Mouse (Mus musculus) megakaryocyte-erythroid progenitor cell, adult 5-6 weeks (primary cell): ENCODE measurements around the gene Ift172. TPM values are rescaled to one million over a fixed set of nuclear protein-coding genes. Genes with fewer than 3 reads are reported as not detected.
A peak's percentile ranks its signal among the peaks of the same experiment; 100 is the strongest.

ENCODE experiments used
- ATAC-seq: replicated peaks from 2 replicates; pipeline ENCODE4 v1.8.0; 2016; ENCODE audit warnings: mild to moderate bottlenecking, inconsistent platforms; ENCODE audit not compliant: severe bottlenecking, poor library complexity, low FRiP score, low TSS enrichment
- total RNA-seq, 2 experiments: library from RNA; stranded (forward) in 1 of 2; stranded (reverse) in 1 of 2; fragments of 200-1000, 215-1000 nt in 1 of 2; fragments of >200 nt in 1 of 2; fragmentation: Nextera tagmentation in 1 of 2; gene quantifications; 2 replicates each; pipeline ENCODE4 v1.2.3; 2014 to 2017

Gene Ift172
- total RNA-seq (2014; fragmentation: Nextera tagmentation): 26.2 and 32.8 TPM in 2 replicates
- total RNA-seq (2017): 10.7 and 18.0 TPM in 2 replicates

DNA sequence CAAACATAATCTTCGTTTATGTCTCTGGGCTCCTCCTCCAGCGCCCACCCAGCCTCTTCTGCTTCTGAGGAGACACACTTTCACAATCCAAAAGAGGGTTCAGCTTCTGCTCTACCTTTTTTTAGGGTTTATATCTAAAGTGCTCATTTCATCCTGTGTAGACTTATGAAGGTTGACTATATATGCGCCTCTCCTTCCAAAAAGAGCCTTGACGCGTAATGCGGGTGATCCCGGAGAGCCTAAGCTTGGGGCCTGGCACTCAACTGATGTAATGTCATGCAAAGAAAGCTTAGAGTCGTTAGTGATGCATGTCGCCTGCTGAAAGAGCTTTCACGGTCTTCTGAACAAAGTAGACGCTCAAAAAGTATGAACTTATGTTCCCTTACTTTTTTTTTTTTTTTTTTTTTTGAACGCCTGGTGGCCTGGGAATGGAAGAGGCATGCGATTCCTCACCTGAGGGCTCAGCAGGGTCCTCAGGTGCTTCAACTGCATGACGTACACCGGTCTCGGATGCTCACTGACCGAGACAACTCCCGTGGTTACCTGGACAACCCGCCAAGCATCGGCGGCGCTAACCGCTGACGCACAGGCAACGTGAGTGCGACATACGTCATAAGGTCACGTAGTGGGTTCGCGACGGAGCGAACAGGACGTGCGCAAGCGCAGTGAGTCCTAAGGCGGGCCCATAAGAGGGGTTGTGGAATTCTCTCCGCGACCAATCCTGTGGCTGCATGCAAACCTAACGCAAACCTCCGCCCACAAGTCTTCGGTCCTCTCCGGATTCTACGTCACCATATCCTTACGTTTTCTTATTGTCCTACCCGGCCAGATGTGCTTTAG lies at the start of gene Ift172:
TSS of gene Ift172 (minus strand) at position 596 of the 840 bp plus-strand sequence.
- ATAC-seq: peak; percentile 97

DNA sequence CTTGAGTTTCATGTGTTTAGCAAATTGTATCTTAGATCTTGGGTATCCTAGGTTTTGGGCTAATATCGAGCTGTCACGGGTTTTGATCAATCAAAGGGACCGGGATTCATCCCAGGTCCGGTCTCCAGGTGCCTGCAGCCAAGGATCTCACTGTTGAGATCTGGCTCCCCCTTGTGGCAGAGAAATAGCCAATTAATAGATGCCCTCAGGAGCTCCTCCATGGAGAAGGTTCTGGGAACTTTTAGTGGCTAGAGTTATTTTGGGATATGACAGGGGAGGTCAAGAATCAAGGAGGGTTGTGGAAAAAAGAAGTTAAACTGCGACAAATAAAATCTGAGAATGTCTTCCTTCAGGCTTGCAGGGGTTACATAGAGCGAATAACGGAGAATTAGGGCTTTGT lies 37.3 kb upstream of the Ift172 start:
- ATAC-seq: no peak

DNA sequence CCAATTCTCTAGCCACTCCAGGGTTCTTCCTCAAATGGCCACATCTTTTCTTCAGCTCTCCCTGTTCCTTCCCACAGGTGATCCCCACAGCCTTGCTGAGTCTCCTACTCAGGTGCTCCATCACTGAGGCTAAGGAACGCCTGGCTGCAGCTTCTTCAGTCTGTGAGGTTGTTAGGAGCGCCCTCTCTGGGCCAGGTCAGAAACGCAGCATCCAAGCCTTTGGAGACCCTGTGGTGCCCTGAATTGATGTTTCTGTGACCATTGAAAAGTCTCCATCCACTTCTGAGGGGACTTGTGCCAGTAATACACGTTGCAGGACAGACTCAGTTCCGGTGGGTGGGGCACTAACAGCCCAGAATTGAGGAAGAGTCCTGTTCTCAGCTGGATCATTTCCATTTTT lies 35.9 kb upstream of the Ift172 start:
- ATAC-seq: no peak

DNA sequence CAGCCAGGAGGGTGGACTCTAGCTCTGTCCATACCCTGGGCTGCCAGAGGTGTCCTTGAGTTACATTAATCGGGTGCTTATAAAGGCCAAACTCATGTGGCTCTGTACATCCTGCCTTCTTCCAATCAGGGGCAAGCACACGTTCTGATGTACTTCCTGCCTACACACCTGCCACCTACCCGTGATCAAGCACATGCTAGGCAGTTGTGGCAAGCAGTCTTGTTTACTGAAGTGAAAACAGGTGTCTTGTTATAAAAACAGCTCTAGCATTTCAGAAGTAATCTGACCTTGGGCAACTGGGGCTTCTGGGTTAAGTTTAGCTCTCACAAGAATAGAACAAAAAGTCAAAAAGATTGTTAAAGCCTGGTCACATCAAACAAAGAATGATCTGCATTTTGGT lies 33.2 kb upstream of the Ift172 start:
- no peak for ATAC-seq

DNA sequence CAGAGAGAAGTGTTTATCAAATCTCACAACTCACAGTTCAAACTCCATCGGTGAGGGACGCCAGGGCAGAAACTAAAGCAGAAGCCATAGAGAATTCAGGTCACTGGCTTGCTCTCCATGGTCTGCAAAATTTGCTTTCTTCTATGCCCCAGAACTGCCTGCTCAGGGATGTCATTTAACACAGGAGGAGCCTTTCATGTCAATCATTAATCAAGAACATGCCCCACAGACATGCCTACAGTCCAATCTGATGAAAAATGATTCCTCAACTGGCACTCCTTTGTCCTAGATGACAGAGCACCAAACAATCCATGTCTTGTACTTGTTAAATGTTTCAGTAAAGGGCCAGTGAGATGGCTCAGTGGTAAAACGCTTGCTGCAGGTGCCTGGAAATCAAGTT lies 31.9 kb upstream of the Ift172 start:
- no peak for ATAC-seq

DNA sequence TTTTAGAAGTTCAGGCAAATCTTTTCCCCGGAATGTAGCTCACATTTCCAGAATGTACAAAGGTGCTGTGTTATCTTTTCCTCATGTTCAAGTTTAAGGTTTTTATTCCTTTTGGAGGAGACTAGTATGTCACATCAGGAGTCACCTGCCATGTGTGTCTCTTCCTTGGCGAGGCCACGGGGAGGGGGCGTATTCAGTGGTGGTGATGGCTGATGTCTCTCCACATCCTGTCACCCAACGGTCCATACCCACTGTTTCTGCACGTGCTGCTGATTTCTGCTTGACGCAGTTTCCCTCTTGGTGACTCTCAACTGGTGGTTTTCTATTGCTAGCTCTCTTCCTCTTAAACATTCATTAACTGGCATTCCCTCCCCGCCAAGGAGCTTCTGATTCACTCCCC lies 21.9 kb upstream of the Ift172 start:
- ATAC-seq: no peak

DNA sequence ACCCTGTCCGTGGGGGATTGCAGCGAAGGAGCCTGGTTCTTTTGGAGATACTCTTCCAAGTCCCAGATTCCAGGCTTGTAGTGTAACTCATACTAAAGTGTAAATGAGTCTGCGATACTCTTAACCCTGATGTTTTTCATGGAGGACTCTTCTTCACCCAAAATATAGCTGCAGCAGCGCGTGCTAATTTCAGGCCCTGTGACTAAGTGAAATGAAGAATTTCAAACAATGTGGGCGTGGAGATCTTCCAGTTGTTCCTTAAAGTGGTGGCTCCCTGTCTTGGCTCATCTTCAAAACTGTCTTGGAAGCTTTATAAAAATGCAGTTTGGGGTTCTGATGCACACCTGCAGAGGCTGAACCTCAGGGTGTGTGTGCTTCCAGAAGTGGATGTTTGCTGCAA lies 12.2 kb upstream of the Ift172 start:
- ATAC-seq: no peak

DNA sequence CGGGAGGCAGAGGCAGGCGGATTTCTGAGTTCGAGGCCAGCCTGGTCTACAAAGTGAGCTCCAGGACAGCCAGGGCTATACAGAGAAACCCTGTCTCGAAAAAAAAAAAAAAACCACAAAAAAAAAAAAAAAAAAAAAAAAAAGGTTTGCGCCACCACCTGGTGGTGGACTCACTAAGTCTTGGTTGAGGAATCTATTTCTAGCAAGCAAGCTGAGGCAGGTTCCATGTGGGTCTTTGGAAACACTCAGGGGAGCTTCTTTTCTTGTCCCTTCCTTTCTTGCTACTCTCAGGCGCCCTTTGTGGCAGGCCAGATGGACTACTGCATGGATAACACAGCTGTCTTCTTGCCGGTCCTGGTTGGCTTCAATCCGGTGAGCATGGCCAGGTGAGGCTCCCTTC lies 10.9 kb upstream of the Ift172 start:
- no peak for ATAC-seq

DNA sequence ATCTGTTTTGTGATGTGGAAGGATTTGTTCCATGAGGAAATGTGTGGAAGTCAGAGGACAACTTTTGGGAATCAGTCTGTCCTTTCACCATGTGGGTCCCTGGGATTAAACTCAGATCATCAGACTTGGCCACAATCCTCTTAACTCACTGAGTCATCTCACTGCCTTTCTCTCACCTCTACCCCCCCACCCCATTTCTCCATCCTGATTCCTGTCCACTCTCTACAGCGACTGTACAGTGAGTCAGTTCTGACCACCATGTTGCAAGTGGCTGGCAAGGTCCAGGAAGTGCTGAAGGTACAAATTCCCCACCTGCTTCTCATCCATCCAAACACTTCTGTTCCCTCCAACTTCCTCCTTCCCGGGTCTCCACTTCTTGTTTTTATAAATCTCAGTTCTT lies 7.6 kb upstream of the Ift172 start:
- ATAC-seq: no peak

DNA sequence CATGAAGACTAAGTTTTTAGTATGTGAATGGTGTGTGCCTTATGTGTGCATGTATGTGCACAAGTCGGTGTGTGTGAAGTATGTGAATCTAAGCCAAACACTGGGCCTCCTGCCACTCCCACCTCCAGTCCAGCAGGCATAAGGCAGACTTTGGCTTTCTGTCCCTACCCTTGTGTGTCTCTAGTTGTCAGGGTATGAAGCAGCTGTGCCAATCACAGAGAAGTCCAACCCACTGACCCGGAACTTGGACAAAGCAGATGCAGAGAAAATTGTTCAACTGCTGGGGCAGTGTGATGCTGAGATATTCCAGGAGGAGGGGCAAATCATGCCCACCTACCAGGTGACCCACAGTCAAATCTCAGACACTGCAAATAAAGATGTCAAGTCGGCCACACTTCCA lies 7.1 kb upstream of the Ift172 start:
- ATAC-seq: no peak

DNA sequence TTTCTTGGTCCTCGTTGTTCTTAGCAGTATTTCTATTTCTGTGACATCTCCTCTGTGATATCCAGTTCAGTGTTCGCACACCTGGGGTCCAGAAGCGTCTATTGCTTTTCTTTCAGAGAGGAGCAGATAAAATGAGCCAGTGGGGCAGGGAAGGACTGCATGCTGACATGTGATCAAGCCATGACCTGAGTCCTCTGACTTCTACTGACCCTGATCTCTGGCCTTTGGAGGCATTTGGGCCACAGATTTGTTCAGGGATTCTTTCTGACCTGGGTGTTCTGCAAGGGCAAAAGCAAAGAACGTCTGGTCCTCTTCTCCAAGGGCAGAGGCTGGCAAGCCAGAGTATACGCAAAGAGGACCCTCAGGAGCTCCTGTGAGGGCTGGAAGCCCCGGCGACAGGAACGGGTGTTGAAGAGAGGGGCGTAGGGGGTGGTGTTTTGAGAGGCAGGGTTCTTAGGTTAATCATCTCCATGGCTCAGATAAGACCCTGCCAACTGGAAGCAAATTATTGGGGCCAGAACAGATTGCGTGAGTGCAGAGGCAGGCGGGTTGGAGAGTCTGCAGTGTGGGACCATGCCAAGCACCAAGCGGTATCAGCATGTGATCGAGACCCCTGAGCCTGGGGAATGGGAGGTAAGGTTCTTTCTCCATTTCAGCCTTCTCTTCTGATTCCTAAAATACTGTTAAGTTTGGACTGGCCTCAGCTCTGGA lies 6.3 kb upstream of the Ift172 start, which contains the start of gene Gckr:
TSS of gene Gckr (plus strand) at position 397 of the 711 bp plus-strand sequence.
- no peak for ATAC-seq

DNA sequence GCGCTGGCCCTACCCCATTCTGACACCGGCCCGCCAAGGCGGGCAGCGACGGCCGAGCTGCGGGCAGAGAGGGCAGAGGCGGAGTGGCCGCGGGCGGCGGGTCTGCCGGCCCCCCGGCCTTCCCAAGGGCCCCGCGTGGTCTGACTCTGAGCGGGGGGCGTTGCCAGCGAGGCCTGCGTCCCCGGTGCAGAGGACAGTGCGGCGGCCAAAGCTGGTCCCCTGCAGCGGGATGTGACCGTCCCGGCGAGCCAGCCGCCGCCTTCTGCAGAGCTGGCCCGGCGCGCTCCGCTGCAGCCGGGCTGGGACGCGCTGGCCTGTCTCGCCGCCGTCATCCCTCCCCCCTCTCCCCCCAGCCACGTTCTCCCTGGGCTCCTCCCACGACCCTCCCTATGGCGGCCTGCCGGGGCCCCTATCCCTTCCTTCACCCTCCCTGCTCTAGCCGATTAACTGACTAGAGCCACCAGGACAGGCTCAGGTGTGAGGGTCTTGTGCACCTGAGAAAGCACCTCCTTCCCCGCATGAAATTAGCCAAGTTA lies 4.8 kb upstream of the Ift172 start, which contains the start of gene Fndc4:
TSS of gene Fndc4 (minus strand) at position 475 of the 536 bp plus-strand sequence.
- no peak for ATAC-seq

DNA sequence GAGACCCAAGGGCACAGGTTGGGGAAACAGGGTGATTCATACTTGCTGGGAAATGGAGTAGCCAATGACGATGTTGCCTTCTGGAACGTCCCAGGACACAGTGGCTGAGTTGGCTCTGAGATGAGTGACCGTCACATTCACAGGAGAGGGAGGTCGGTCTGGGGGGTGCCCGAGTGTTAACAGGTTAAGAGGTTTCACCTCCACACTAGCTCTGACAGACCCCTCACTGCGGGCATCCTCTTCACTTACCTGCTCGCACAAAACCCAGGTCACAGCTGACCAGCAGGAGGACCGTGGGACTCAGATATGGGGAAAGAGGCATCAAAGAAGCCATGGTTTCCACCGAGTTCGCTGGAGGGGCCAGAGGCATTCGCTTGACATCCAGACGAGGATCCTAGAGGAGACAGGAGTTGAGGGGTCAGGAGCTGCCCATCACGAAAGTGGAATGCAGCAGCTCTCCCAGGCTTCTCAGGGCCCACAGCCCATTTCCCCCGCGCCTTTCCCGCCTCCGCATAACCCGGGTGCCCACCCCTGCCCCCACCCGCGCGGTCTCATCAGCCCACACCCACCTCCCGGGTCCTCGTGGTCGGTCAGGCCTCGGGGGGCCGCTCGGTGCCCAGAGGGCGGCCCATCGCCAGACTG lies 4.2 kb upstream of the Ift172 start:
- no peak for ATAC-seq

DNA sequence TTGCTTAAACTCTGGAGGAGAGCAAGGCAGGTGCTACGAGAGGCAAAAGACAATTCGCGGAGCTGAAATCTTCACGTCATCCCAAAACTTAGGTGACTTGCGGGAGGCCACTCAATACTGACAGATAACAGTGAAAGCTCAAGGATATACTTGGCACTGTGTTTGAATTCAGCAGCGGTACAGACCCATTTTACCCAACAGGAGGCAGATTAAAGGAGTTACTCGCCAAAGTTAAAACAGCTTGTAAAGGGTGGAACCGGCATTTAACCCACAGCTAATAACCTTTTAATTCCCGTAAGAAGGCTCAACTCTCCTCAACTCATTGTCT lies 409 bp upstream of the Ift172 start:
- peak; percentile 48 for ATAC-seq

DNA sequence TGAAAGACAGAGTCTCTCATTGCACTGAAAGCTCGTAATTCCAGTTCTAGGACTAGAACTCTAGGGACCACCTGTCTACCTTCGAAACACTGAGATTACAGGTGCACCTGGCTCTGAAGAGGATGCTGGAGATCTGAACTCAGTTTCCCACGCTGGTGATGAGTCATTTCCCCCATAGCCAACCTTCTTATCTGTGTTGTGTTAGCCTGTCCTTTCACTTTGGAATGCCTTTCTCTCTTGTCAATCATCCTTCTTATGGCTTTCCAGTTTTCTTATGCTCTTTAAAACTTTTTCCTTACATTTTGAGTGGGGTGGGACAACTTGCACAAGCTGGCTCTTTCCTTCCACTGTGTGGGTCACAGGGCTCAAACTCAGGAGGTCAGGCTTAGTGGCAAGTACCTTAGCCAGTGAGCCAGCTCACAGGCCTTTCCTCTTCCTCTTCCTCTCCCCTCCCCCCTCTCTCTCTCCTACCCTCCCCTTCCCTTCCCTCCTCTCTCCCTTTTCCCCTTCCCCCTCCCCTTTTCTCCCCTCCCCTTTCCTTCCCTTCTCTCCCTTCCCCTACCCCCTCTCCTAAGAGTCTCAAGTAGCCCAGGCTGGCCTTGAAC lies 1.2 kb downstream of the Ift172 start:
- no peak for ATAC-seq

DNA sequence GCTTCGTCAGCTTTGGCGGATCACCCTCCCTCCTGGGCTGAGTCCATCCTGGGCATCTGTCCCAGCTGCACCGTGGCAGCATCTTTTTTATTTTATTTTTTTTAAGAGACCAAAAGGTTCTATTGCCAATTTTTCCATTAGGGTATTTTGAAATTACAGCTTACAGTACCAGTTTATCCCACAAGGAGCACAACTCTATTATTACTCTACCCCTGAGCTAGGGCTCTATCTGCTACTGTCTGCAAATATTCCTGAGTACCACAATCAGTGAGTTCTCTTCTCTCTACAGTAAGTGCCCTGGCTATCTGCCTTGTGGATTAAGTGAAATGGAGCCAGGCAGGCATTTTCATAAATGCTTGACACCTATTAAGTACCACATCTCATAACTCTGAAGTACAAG lies 2.3 kb downstream of the Ift172 start:
- ATAC-seq: no peak

DNA sequence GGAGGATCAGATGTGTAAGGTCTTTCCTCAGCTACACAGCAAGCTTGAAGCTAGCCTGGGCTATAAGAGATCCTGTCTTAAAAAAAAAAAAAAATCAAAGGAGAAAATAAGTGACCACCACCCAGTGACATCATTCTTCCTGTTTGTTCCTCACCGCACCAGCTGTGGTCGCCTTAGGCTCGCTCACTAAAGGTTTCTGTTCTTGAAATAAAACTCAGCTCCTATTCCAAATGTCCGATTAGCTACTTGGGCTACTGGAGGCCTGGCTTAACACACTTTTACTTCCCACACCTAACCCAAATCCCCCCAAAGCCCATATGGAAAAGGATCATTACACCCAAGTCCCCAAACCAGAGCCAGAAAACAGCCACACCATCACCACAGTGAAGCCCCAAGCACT lies 2.7 kb downstream of the Ift172 start:
- no peak for ATAC-seq

DNA sequence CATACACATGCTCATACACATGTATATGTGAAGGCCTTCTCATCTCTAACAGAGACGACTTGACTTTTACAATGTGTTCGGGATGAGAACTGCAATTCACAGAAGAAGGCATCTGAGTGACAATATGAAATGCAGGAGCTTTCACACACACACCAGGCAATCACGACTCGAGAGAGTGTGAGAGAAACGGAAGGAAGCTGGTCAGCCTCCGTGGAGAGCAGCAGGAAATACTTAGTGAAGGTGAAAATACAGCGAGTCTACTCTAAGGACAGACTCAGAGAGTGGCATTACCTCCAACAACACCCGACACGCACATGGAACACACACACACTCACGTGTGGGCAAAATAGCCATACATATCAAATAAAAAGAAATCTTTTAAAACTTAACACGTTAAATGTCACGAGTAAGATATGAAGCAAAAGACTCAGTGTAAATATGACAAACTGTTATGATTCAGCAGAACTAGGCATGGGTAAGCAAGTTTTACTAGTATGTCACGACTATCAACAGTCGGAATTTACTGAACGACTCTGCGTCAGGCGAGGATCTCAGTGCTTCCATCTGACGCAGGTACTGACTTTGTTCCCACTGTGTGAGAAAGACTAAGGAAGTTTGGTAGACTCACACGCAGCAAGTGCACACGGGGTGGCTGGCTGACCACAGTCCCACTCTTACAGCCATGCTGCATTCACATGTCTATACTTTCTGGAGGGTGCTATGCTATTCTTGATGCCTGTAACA lies 11.5 kb downstream of the Ift172 start:
- ATAC-seq: no peak

DNA sequence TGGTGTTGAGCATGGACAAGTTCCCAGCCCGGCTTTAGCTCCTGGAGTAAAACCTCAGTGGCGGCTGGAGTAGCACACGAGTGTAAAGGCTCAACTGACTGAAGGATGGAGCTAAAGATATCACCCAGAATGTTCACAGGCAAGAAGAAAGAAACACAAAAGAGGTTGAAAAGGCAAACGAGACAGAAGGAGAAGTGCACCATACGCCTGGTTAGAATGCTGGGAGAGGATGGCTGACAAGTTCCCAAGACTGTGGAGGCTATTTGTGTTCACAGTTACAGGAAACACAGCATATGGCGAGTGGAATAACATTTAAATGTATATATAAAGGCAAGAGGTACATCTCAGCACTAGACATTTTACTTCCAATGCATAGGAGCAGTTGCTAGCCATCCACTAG lies 17.9 kb downstream of the Ift172 start:
- ATAC-seq: no peak
